Mouse (Mus musculus): ENCODE results near the gene Grik2.

Gene Grik2

DNA sequence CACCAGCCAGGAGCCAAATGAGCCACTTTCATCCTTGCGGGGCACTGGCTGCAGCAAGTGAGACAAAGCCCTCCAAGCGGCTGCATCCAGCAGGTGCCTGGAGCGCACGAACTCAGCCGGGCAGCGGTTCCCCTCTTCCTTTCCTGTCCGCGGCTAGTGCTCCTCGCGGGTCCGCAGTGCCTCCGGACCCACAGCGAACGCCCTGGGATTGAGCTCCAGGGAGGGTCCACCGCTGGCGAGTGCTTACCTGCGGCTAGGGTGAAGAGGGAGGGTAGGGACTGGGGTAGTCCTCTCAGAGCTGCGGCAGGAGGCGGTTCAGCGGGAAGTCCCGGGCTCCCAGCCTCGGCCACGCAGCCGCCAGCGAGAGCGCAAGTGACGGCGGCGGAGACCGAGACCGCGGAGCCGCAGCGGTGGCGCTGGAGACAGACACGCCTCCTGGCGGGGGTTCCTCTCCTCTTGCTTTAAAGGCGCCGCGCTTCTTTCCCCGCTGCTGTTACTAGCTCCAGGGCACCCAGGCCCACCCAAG lies at the start of gene Grik2:
Gene Grik2 (minus strand): TSS at position 386 of the 526 bp plus-strand sequence.
- peak in 1 of 2 experiments; percentile 6 for DNase-seq (ENCODE audit: low spot score in 2 of 2)

GRCm38 (mm10) chr10:49834392-49834791 lies 45.8 kb upstream of the Grik2 start:
- no peak for DNase-seq (ENCODE audit: low spot score in 2 of 2)

DNA sequence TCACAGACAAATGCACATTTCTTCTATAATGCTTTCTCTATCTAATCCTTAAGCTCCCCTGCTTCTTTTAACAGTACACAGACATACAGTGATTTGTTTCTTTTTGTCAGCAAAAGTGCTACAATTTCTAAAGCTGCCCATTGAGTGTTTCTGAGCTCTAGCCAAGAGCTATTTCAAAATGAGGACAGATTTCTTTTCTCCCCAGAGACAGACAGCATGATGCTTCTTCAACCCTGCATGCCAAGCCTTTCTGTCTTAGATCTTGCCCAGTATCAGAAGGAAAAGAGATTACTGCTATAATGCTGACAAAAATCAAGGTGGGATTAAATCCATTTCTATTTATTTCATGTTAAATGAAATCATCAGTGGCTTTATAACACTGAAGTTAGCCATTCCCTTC lies 18.7 kb upstream of the Grik2 start:
- DNase-seq (ENCODE audit: low spot score in 2 of 2), result no peak

DNA sequence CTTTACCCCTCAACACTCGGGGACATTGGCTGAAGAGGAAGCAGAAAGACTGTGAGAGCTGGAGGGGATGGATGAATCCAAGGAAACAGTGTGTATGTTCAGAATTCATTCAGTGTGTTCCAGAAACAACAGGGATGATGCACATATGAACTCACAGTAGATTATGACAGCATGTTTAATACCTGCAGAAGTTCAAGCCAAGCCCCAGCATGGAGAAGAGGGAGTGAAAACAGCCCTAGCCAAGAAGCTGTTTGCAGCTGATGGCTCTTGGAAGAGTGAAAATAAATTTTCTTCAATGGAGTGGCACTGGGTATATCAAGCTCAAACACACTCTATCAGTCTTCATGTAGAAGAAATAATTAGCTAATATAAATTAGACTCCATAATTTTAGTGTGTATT lies 12.4 kb upstream of the Grik2 start:
- DNase-seq (ENCODE audit: low spot score in 2 of 2), result no peak

GRCm38 (mm10) chr10:49794129-49794528 lies 5.6 kb upstream of the Grik2 start:
- no peak for DNase-seq (ENCODE audit: low spot score in 2 of 2)

- DNase-seq (ENCODE audit: low spot score in 2 of 2), result no peak
Measured at GRCm38 (mm10) chr10:49790326-49790725, 1.8 kb upstream of the Grik2 start.

- DNase-seq (ENCODE audit: low spot score in 2 of 2), result no peak
Measured at GRCm38 (mm10) chr10:49789711-49790110, 1.1 kb upstream of the Grik2 start.

- DNase-seq (ENCODE audit: low spot score in 2 of 2), result no peak
Measured at GRCm38 (mm10) chr10:49788914-49789313, 348 bp upstream of the Grik2 start.

DNA sequence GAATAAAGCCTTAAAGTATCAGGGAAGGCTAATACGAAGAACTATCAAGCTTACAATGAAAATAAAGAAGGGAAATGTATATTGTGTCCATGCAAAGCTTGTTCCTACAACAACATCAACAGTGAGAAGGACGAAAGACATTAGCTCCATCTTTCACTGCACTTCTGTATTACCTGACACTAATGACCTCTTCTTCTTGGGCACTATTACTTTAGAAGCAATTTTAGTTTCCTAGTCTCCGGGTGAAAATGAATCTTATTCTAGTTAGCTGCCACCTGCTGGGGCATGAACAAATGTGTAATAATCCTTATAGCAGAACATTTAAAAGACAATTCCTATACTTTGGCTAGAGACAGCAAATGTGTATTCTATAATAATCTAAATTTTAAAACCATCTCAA lies 1.9 kb downstream of the Grik2 start:
- no peak for DNase-seq (ENCODE audit: low spot score in 2 of 2)

DNA sequence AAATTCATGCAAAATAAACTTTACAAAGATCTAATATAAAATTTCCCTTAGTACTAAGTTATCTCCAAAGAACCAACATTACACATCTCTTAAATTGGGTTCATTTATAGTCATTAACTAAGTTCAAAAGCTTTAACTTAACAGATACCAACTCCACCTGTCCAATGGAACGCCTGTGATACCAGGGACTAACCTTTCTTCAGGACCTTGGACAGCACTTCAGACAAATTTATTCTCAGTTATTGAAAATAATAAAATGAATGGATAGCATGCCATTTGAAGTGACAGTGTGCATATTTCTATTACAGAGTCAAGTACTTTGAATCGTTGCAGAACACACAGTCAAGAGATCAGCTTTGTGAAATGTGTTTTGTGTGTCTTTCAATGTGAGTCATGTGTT lies 3.1 kb downstream of the Grik2 start:
- DNase-seq (ENCODE audit: low spot score in 2 of 2), result no peak

- no peak for DNase-seq (ENCODE audit: low spot score in 2 of 2)
Measured at GRCm38 (mm10) chr10:49784831-49785230, 3.7 kb downstream of the Grik2 start.

- peak in 1 of 2 experiments; percentile 6 for DNase-seq (ENCODE audit: low spot score in 2 of 2)
Measured at GRCm38 (mm10) chr10:49782741-49783691, 5.5 kb downstream of the Grik2 start.

- no peak for DNase-seq (ENCODE audit: low spot score in 2 of 2)
Measured at GRCm38 (mm10) chr10:49782061-49782460, 6.5 kb downstream of the Grik2 start.

GRCm38 (mm10) chr10:49780430-49780829 lies 8.1 kb downstream of the Grik2 start:
- no peak for DNase-seq (ENCODE audit: low spot score in 2 of 2)

- no peak for DNase-seq (ENCODE audit: low spot score in 2 of 2)
Measured at GRCm38 (mm10) chr10:49768897-49769296, 19.7 kb downstream of the Grik2 start.

DNA sequence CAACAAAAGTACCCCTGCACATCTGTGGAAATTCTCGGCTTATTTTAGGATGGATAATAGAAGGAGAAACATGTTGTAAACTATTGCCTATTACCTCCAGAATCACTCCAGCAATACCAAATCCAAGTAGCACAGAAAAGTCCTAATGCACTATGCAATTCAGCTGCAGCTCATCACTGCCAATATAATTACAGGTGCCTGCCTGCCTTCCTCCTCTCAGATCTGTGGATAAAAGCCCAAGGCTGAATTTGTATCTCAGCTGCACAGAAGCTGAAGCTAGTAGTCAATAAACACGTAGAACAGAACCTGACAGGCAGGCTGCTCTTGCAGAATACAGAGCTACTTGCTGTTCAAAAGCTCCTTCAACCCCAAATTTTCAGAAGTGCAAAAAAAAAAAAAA lies 21.0 kb downstream of the Grik2 start:
- DNase-seq (ENCODE audit: low spot score in 2 of 2), result no peak

DNA sequence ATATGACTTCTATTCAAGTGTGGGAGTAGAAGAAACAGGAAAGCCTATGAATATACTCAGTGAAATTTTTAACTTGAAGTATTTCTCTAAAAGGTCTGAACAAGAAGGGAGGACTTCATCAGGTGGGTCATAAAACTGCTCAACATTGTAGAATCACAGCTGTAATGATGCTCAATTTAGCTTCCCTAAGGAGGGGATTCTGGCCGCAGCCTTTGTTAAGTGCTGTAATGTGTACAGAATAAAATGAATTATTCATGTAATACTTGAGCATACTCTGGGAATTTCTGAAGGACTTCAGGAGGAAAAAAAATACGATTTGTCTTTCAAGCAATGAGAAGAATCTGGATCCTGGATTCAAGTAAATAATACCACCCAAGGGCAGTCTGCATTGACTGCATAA lies 26.0 kb downstream of the Grik2 start:
- DNase-seq (ENCODE audit: low spot score in 2 of 2), result no peak

DNA sequence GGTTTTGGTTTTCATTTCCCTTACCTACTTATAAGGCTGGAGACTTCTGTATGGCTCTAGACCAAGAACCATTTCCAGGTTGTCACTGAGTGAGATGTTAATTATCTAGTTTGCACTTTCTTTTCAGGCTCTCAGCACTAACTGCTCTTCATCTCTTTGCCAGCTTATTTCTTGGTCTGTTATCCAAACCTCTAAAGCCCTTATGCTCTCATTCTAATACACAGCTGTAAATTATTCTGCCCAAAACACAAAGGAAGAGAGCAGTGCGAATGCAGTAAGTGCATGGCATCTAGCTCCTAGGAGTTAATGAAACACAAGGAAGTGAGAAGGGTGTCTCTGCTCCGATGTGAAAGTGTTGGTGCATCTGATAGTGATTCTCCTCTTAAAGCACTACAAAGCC lies 36.8 kb downstream of the Grik2 start:
- no peak for DNase-seq (ENCODE audit: low spot score in 2 of 2)

GRCm38 (mm10) chr10:49731841-49732240 lies 56.7 kb downstream of the Grik2 start:
- DNase-seq (ENCODE audit: low spot score in 2 of 2), result no peak

GRCm38 (mm10) chr10:49723706-49724105 lies 64.9 kb downstream of the Grik2 start:
- no peak for DNase-seq (ENCODE audit: low spot score in 2 of 2)

- DNase-seq (ENCODE audit: low spot score in 2 of 2), result no peak
Measured at GRCm38 (mm10) chr10:49716856-49717255, 71.7 kb downstream of the Grik2 start.

GRCm38 (mm10) chr10:49709748-49710147 lies 78.8 kb downstream of the Grik2 start:
- no peak for DNase-seq (ENCODE audit: low spot score in 2 of 2)

GRCm38 (mm10) chr10:49704446-49704845 lies 84.1 kb downstream of the Grik2 start:
- no peak for DNase-seq (ENCODE audit: low spot score in 2 of 2)
